Mouse (Mus musculus): ENCODE measurements around the gene Galr3.

DNA sequence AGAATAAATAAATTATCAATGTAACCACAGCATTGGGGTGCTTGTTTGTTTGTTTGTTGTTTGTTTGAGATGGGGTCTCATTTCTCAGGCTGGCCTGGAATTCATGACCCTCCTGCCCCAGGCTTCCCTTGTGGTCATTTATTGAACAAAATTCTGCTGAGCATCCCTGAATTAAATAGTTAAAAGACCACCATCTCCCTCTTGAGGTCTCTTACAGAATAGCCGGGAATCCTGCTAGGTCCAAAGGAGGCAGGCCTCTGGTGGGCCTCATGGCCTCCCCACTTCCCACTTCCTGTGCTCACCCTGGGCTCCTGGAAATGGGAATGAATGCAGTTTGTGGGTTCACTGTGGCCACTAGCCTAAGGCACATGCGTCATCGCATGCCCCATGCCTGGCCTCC is 22.8 kb upstream of the Galr3 start:
- TF ChIP-seq CTCF (IDR thresholded peaks at IDR 0.05; ENCODE audit: control insufficient read depth, insufficient read depth, low read length): no peak
- TF ChIP-seq POLR2A (IDR thresholded peaks at IDR 0.05; ENCODE audit: borderline replicate concordance, control insufficient read depth, low read depth, low read length): no peak

All from bone marrow, adult 2 months (tissue).